Mouse (Mus musculus): ENCODE results near the gene Zfp346. TPM values are rescaled to one million over a fixed set of nuclear protein-coding genes. Genes with fewer than 3 reads are reported as not detected.
A peak's percentile ranks its signal among the peaks of the same experiment; 100 is the strongest.

Zfp346 gene
- polyA plus RNA-seq, 1 experiment from 2014 or later = 28.2 TPM

DNA sequence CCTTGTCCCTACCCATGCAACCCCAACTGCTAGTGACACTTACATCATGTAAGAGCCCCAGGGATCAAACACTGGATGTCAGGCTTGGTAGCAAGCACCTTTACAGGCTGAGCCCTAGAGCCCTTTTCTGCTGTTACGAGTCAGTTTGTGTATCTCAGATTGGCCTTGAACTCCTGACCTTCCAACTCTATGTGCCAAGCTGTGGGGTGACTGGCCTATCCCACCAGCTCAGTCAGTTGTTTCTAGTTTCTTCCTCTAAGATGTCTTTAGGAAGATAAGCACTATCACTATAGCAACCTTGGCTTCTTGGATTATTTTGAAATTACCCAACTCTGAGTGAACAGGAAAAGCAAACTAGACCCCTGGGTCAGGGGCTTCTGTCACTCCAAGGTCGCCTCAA is 1.8 kb upstream of the Zfp346 start:
- Histone ChIP-seq H3K9me3 (no peaks in the 10 kb centered on the region), H3K27ac (no peak overlapping the region), H3K4me2 (no peak overlapping the region), H3K9ac (no peak overlapping the region), H3K4me3 (no peak overlapping the region), H3K27me3 (no peaks in the 10 kb centered on the region), H3K36me3 (peaks cover 9% of the 10 kb centered on the region), H3K4me1 (replicated peaks) (peaks cover 19% of the 10 kb centered on the region)
- no peak for ATAC-seq (ENCODE audit: low FRiP score)
- WGBS = 67% methylated on average over 2 of the region's 2 CpGs

DNA sequence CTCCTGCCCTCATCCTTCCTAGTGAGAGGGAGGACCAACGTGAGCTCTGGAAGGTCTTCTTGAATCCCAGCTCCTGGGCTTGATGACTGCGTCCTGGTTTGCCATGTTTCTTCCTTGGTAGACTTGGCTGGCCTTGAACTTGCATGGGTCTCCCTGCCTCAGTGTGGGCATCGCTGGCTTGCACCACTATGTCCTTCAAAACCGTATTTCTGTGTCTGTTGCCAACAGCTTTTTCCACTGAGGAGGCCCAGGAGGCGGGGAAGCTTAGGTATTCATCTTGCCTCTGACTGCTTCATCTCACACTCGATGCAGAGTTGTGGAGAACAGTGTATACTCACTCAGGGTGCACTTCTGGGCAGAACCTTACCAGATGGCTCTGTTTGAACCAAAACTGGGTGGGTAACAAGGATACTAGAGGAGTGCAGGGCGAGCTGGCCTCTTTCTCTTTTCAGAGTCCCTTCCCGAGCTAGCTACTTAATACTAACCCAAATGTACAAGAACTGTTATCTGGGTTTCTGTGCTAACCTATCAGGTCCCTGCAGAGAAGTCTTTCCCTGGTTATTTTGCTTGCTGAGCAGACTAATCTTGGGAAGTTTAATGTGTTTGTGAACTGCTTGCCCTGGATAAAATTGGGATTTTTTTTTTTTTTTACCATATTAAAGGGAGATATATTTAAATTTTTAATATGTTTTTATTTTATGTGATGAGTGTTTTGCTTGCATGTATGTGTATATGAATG is 1.0 kb downstream of the Zfp346 start:
- ATAC-seq (ENCODE audit: low FRiP score) = no peak
- H3K4me1 ChIP-seq (replicated peaks) = peaks cover 13% of the 10 kb centered on the region
- peak overlapping the region; percentile 84 for H3K4me3 ChIP-seq
- H3K27me3 ChIP-seq = no peaks in the 10 kb centered on the region
- H3K27ac ChIP-seq = peak overlapping the region; percentile 89; the same call in 1 of the 2 replicates
- 21% methylated on average over 8 of the region's 8 CpGs for WGBS
- H3K9ac ChIP-seq = peak overlapping the region; percentile 85
- H3K9me3 ChIP-seq = no peaks in the 10 kb centered on the region
- peak overlapping the region; percentile 82 for H3K4me2 ChIP-seq
- H3K36me3 ChIP-seq = peaks cover 16% of the 10 kb centered on the region

DNA sequence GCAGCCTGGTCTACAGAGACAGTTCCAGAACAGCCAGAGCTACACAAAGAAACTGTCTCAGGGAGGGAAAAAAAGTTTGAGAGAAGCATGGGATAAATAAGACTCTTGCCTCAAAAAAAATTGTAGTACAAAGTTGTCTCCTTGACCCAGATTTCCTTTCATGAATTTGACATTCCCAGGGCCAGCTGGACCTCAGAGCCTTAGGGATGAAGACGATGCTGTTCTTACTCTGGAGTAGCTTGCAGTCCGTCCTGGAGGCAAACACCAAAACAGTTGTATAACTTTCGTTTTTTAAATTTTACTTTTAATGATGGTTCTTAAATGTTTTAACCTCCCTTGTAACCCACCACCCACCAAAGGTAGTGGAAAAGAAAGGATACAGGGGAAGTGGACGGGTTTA is 2.0 kb downstream of the Zfp346 start:
- Histone ChIP-seq H3K27ac (no peak overlapping the region), H3K9ac (no peak overlapping the region), H3K4me1 (replicated peaks) (peaks cover 13% of the 10 kb centered on the region), H3K9me3 (no peaks in the 10 kb centered on the region), H3K4me2 (no peak overlapping the region), H3K36me3 (peaks cover 16% of the 10 kb centered on the region), H3K4me3 (no peak overlapping the region), H3K27me3 (no peaks in the 10 kb centered on the region)
- ATAC-seq (ENCODE audit: low FRiP score) = no peak
- 93% methylated on average over 4 of the region's 4 CpGs for WGBS

DNA sequence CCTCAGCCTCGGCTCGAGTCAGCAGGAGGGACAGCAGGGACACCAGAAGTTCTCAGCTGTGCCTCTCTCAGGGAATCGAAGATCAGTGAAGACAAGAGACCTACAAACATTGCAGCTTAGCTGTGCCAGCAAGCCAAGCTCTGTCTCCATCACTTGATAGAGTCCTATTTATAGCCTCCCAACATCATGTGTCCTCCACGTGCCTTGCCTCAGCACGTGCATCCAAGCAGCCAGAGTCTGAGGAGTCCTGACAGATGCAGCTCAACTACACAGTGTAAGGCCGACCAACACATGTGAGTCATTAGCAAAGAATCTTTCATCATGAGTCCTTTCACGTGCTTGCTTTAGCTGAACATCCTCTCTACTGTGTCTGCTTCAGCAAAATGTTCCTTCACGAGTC is 2.6 kb downstream of the Zfp346 start:
- Histone ChIP-seq H3K9ac (no peak overlapping the region), H3K9me3 (no peaks in the 10 kb centered on the region), H3K27ac (no peak overlapping the region), H3K36me3 (peaks cover 19% of the 10 kb centered on the region), H3K4me2 (no peak overlapping the region), H3K27me3 (no peaks in the 10 kb centered on the region), H3K4me3 (no peak overlapping the region), H3K4me1 (replicated peaks) (peaks cover 13% of the 10 kb centered on the region)
- ATAC-seq (ENCODE audit: low FRiP score) = no peak
- WGBS = 91% methylated on average over 8 of the region's 8 CpGs

DNA sequence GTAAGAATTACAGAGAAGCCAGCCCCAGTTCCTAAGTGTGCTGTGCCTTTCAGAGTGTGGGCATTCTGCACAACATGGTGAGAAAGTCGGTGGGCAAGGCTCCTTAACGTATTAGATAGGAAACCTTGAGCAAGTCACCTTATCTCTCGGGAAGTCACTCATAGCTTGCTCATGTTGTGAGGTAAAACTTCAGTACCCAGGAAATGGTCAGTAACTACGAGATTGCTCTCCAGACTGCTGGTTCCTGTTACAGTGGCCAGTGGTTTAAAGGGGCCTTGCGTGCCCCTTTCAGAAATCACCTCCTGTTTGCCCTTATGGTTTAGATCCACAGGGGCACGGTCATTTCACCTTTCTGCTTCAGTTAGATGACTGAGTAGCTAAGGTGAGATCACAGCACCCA is 9.3 kb downstream of the Zfp346 start:
- ATAC-seq (ENCODE audit: low FRiP score) = no peak
- no peaks in the 10 kb centered on the region for H3K27me3 ChIP-seq
- H3K36me3 ChIP-seq = peaks cover 70% of the 10 kb centered on the region
- H3K4me2 ChIP-seq = no peak overlapping the region
- H3K4me1 ChIP-seq (replicated peaks) = no peaks in the 10 kb centered on the region
- H3K9me3 ChIP-seq = no peaks in the 10 kb centered on the region
- H3K9ac ChIP-seq = no peak overlapping the region
- no peak overlapping the region for H3K4me3 ChIP-seq
- 87% methylated on average over 6 of the region's 6 CpGs for WGBS
- H3K27ac ChIP-seq = no peak overlapping the region

DNA sequence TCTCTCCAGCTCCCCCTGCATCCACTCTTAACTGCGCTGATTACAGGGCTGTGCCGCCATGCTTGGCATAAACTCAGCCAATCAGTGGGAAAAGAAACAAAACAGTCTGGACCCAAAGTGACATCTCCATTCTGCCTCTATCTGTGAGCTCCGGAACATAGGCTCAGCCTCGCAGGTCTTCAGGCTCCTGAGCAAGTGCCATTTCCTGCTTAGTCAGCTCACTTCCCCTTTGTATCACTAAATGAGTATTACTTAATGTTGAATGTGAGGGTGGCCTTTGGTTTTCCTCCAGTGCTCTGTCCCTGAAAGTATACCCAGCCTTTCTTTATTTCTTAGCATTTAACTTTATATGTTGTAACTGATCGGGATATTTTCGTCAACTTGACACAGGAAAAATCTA is 19.8 kb downstream of the Zfp346 start:
- Histone ChIP-seq H3K27ac (no peak overlapping the region), H3K9me3 (no peaks in the 10 kb centered on the region), H3K4me1 (replicated peaks) (no peaks in the 10 kb centered on the region), H3K27me3 (no peaks in the 10 kb centered on the region), H3K4me3 (no peak overlapping the region), H3K4me2 (no peak overlapping the region), H3K36me3 (peaks cover 67% of the 10 kb centered on the region), H3K9ac (no peak overlapping the region)
- WGBS = 91% methylated on average over 6 of the region's 6 CpGs
- no peak for ATAC-seq (ENCODE audit: low FRiP score)

DNA sequence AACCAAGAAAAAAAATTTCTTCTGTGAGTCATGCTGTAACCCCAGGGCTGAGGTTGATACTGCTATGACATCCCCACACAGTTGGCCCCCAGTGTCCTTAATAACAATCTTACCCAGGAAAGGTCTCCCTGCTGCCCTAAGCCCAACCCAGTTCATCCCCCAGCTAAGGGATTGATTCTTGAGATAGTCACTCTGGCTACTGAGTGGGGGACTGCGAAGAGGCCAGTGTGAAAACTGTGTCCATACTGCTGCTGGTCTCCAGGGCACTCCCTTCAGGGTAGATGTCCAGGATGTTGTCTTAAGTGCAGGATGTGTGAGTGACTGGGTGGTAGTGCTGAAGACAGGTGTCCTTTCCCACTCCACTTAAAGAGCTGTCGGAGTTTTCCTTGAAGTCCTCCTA is 28.3 kb downstream of the Zfp346 start, which contains the start of gene Gm17617:
Gm17617 (minus strand) TSS at position 101 of the 400 bp plus-strand sequence.
- ATAC-seq (ENCODE audit: low FRiP score) = no peak
- Histone ChIP-seq H3K9ac (no peak within 1 kb of the TSS), H3K9me3 (no peaks in the 10 kb centered on the region), H3K4me1 (replicated peaks) (no peaks in the 10 kb centered on the region), H3K36me3 (peaks cover 54% of the 10 kb centered on the region), H3K4me2 (no peak within 1 kb of the TSS), H3K4me3 (no peak within 1 kb of the TSS), H3K27ac (no peak within 1 kb of the TSS), H3K27me3 (no peaks in the 10 kb centered on the region)
- 97% methylated on average over 2 of the region's 2 CpGs for WGBS

DNA sequence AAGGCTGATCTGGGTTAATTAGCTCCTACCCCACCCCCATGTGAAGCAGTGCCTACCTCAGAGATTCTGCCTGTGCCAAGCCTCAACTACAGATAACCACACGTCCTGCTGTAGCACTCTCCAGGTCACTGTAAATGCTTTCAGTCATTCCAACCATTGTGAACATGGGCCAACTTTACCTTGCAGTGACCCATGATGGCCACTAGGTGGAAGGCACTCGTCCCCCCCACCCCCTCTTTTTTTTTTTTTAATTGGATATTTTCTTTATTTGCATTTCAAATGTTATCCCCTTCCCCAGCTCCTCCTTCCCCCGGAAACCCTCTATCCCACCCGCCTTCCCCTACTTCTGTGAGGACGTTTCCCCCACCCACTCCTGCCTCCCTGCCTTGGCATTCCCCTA is 30.3 kb downstream of the Zfp346 start:
- H3K9ac ChIP-seq = no peak overlapping the region
- no peak for ATAC-seq (ENCODE audit: low FRiP score)
- H3K9me3 ChIP-seq = no peaks in the 10 kb centered on the region
- H3K27ac ChIP-seq = no peak overlapping the region
- H3K4me3 ChIP-seq = no peak overlapping the region
- no peaks in the 10 kb centered on the region for H3K4me1 ChIP-seq (replicated peaks)
- WGBS = 9% methylated on average over 5 of the region's 5 CpGs
- peaks cover 37% of the 10 kb centered on the region for H3K36me3 ChIP-seq
- H3K27me3 ChIP-seq = no peaks in the 10 kb centered on the region
- H3K4me2 ChIP-seq = no peak overlapping the region

DNA sequence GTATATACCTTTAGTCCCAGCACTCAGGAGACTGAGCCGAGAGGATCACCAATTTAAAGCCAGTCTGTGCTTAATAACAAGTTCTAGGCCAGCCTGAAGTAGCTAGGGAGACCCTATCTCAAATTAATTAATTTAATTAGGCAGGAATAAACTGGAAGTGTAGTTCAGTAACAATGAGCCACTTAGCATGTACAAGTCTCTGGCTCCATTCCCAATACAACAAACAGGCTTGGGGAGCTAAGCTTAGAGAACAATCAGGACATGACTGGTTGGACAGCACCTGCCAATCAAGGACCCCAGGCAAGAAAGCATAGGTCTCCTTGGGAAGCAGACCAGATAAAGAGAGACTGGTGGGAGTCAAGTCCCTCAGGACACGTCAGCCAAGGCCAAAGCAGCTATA is 35.2 kb downstream of the Zfp346 start:
- Histone ChIP-seq H3K9ac (no peak overlapping the region), H3K9me3 (no peaks in the 10 kb centered on the region), H3K4me3 (no peak overlapping the region), H3K4me1 (replicated peaks) (no peaks in the 10 kb centered on the region), H3K27ac (no peak overlapping the region), H3K4me2 (no peak overlapping the region), H3K27me3 (no peaks in the 10 kb centered on the region), H3K36me3 (no peaks in the 10 kb centered on the region)
- ATAC-seq (ENCODE audit: low FRiP score) = no peak
- 67% methylated on average over 2 of the region's 2 CpGs for WGBS

DNA sequence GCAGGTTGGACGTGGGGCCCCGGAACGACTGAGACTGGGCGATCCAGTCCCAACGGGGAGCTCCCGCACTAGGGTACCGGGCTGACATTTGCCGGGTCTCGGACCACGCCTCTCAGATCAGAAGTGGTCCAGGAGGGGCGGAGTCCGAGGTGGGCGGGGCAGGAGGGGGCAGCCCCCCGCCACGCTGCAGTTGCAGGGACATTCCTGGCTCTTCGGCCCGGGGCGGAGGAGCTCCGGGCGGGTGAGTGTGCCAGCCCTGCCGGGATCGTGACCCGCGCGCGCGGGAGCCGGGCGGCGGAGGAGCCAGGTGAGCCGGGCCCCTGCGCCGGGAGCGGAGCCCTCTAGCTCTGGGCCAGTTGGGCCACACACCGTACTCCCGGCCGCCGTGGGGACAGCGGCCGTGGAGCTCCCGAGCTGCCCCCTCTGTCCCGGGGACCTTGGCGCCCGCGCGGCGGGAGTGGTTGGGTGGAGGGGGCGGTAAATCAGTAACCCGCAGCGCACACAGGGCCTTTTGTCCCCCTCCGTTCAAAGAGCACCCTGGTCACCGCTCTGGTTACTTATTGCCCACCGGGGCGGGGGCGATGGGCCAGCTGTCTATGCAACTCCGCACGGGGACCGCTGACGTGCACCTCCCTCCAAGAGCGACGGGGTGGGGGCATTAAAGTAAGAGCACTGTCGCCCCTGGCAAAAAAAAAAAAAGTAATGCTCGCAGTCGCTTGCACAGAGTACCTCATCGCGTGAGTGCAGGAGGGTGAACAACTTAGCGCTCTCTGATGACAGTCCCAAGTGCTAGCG is 47.7 kb downstream of the Zfp346 start, which contains the start of gene Fgfr4:
Fgfr4 (plus strand) TSS at position 20 of the 795 bp plus-strand sequence.
- no peak within 1 kb of the TSS for H3K27ac ChIP-seq

DNA sequence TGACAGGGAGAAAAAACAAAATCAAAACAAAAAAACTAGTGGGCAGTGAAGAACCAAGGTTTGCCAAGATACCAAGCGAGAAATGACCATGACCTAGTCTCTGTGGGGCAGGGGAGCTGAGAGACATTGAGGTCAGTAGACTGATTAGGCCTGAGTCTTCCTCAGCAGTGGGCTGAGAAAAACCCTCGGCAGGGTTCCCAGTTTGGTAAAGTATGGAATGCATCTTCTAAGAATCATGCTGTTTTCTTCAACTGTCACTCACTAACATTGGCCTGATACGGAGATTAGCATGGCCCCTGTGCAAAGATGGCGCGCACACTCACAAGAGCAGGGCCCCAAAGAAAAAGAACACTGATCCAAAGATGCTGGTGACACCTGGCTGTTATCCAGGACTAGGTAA is 48.8 kb downstream of the Zfp346 start:
- Histone ChIP-seq H3K4me1 (replicated peaks) (peaks cover 12% of the 10 kb centered on the region), H3K9ac (no peak overlapping the region), H3K36me3 (no peaks in the 10 kb centered on the region), H3K27me3 (peaks cover 49% of the 10 kb centered on the region), H3K9me3 (no peaks in the 10 kb centered on the region), H3K4me3 (no peak overlapping the region), H3K4me2 (no peak overlapping the region), H3K27ac (no peak overlapping the region)
- no peak for ATAC-seq (ENCODE audit: low FRiP score)
- 90% methylated on average over 5 of the region's 5 CpGs for WGBS

More for the DNA sequence above, 47.7 kb downstream of the Zfp346 start, which contains the start of gene Fgfr4:
- peak; percentile 39; the same call in 1 of the 2 replicates for ATAC-seq (ENCODE audit: low FRiP score)
- Histone ChIP-seq H3K36me3 (no peaks in the 10 kb centered on the region), H3K4me1 (replicated peaks) (peaks cover 12% of the 10 kb centered on the region), H3K9ac (peak within 1 kb of the TSS; percentile 75), H3K9me3 (no peaks in the 10 kb centered on the region), H3K4me2 (peak within 1 kb of the TSS; percentile 96), H3K4me3 (peak within 1 kb of the TSS; percentile 53), H3K27me3 (peaks cover 49% of the 10 kb centered on the region)
- 2% methylated on average over 65 of the region's 68 CpGs for WGBS

DNA sequence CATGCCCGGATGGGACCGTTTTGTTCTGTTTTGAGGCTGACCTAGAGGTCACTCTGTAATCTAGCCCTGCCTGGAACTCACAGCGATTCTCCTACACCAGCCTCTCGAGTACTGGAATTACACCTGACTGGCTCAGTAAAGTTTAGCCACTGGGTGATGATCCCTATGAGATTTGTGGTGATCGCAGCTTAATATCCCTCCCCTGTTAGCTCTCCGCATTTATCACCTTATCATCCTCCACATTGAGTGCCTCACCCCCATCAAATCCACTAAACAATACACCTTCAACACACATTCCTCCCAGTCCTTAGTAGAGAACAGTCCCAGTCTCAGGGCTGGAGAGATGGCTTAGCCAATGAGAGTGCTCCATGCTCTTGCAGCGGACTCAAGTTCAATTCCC is 57.3 kb downstream of the Zfp346 start:
- no peaks in the 10 kb centered on the region for H3K4me1 ChIP-seq (replicated peaks)
- H3K4me2 ChIP-seq = no peak overlapping the region
- no peak overlapping the region for H3K9ac ChIP-seq
- 69% methylated on average over 7 of the region's 7 CpGs for WGBS
- no peak overlapping the region for H3K27ac ChIP-seq
- H3K27me3 ChIP-seq = 0 out of 2 replicates have a peak, but pooled peaks cover 3% of the 10 kb centered on the region
- no peaks in the 10 kb centered on the region for H3K9me3 ChIP-seq
- H3K36me3 ChIP-seq = no peaks in the 10 kb centered on the region
- ATAC-seq (ENCODE audit: low FRiP score) = no peak
- no peak overlapping the region for H3K4me3 ChIP-seq

Data from hindbrain, embryonic 13.5 days (tissue).